ENCODE assay signal across 14 mouse cellular contexts in genomic region chr7:96500797-96501196, GRCm38 (mm10).
"Had no signal": no experiment of that assay in that cellular context is flagged by ENCODE, and none has a peak within 500 bp of the region (broad histone marks: within the 10 kb centered on the region; RNA-seq: fewer than 3 reads in every experiment).

No protein-coding gene starts in this region.

- H3K27ac ChIP-seq: kidney, embryonic 15.5 days; limb, embryonic 15.5 days; liver, embryonic 12.5 days; midbrain, embryonic 10.5 days; neural tube, embryonic 13.5 days had no signal

- DNase-seq: kidney, postnatal 14 days; lung, embryonic 14.5 days; lung, postnatal 10 days; lung, postnatal 4 days; midbrain, embryonic 14.5 days; retina, postnatal 1 day; spleen, adult 18-20 months; thymus, adult 18-20 months; thymus, postnatal 14 days had no signal

- H3K4me3 ChIP-seq: kidney, embryonic 15.5 days; limb, embryonic 15.5 days; liver, embryonic 12.5 days; midbrain, embryonic 10.5 days; neural tube, embryonic 13.5 days had no signal

- H3K27me3 ChIP-seq: kidney, embryonic 15.5 days; limb, embryonic 15.5 days; liver, embryonic 12.5 days; neural tube, embryonic 13.5 days had no signal

- H3K4me1 ChIP-seq: liver, embryonic 12.5 days had no signal

- H3K36me3 ChIP-seq: kidney, embryonic 15.5 days; limb, embryonic 15.5 days; liver, embryonic 12.5 days; midbrain, embryonic 10.5 days; neural tube, embryonic 13.5 days had no signal

- H3K9me3 ChIP-seq: kidney, embryonic 15.5 days; limb, embryonic 15.5 days; liver, embryonic 12.5 days; midbrain, embryonic 10.5 days; neural tube, embryonic 13.5 days had no signal

- H3K4me2 ChIP-seq: kidney, embryonic 15.5 days; limb, embryonic 15.5 days; liver, embryonic 12.5 days; lung, embryonic 14.5 days; neural tube, embryonic 13.5 days had no signal

- ATAC-seq: liver, embryonic 12.5 days had no signal

- H3K9ac ChIP-seq: kidney, embryonic 15.5 days; limb, embryonic 15.5 days; liver, embryonic 12.5 days; lung, embryonic 14.5 days; neural tube, embryonic 13.5 days had no signal
